23 mouse cellular contexts compared by ENCODE assay signal in the genomic region with DNA sequence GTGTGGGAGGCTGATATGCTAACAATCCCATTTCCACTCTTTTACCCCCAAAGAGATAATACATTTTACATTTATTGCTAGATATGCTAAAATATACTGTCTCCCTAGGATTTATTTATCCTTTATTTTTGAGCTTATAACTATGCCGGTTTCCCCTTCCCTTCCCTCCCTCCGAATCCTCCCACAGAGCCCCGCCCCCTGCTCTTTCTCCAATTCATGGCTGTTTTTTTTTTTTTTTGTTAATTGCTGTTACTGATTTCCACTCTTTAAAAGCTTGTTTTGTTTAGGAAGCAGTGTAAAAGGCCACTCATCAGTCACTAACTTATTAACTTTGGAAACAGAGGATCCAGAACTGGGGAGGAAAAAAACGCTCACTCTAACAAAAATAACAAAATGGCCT. TPM values are rescaled to one million over a fixed set of nuclear protein-coding genes. Genes with fewer than 3 reads are reported as not detected.
"Had no signal": no experiment of that assay in that cellular context is flagged by ENCODE, and none has a peak within 500 bp of the region (broad histone marks: within the 10 kb centered on the region; RNA-seq: fewer than 3 reads in every experiment).

No protein-coding gene starts in this region.

- H3K27ac ChIP-seq: midbrain, embryonic 10.5 days; neural tube, embryonic 13.5 days; neural tube, embryonic 15.5 days had no signal

- H3K4me1 ChIP-seq: midbrain, embryonic 10.5 days; neural tube, embryonic 13.5 days; neural tube, embryonic 15.5 days had no signal

- H3K36me3 ChIP-seq: midbrain, embryonic 10.5 days; neural tube, embryonic 13.5 days; neural tube, embryonic 15.5 days had no signal

- H3K9me3 ChIP-seq: midbrain, embryonic 10.5 days; neural tube, embryonic 13.5 days; neural tube, embryonic 15.5 days had no signal

- H3K27me3 ChIP-seq: neural tube, embryonic 13.5 days; neural tube, embryonic 15.5 days had no signal

- DNase-seq: lung, adult 18-20 months; lung, embryonic 14.5 days; lung, postnatal 10 days; lung, postnatal 4 days; midbrain, embryonic 14.5 days; retina, postnatal 1 day; right cerebral cortex, adult 18-20 months; right cerebral cortex, postnatal 25 days; right cerebral cortex, postnatal 4 days; spleen, adult 18-20 months; thymus, adult 18-20 months; thymus, postnatal 14 days; thymus, postnatal 36 days had no signal

- H3K9ac ChIP-seq: lung, embryonic 14.5 days; neural tube, embryonic 13.5 days; neural tube, embryonic 15.5 days had no signal

- ATAC-seq: midbrain, embryonic 16.5 days had no signal

- H3K4me2 ChIP-seq: lung, embryonic 14.5 days; neural tube, embryonic 13.5 days; neural tube, embryonic 15.5 days had no signal

- H3K4me3 ChIP-seq: midbrain, embryonic 10.5 days; myocyte; neural tube, embryonic 13.5 days; neural tube, embryonic 15.5 days had no signal

RNA-seq across cellular contexts. Expression of a gene that starts 34.6 kb away (rescaled TPM):
- polyA plus RNA-seq: lung, embryonic 14.5 days; lung, embryonic 16.5 days; myocyte; stomach, embryonic 14.5 days; stomach, embryonic 16.5 days; thymus, postnatal 0 days had no signal

RNA-seq across cellular contexts. Expression of a gene that starts 34.8 kb away (rescaled TPM):
- polyA plus RNA-seq: myocyte; small intestine, adult 2 months had no signal

RNA-seq across cellular contexts. Expression of a gene that starts 45.5 kb away (rescaled TPM):
- polyA plus RNA-seq: lung, embryonic 16.5 days; small intestine, adult 2 months had no signal
